ENCODE assay signal across 15 mouse cellular contexts in genomic region chr13:13546792-13547191, GRCm38 (mm10). TPM values are rescaled to one million over a fixed set of nuclear protein-coding genes. Genes with fewer than 3 reads are reported as not detected.
A peak's percentile ranks its signal among the peaks of the same experiment; 100 is the strongest.
DNase-seq lines count a peak whose midpoint lies in the region; ATAC-seq and TF ChIP-seq lines count a peak whose summit lies in the region.
"Had no signal": no experiment of that assay in that cellular context is flagged by ENCODE, and none has a peak within 500 bp of the region (broad histone marks: within the 10 kb centered on the region; RNA-seq: fewer than 3 reads in every experiment).

No protein-coding gene starts in this region.

- no peak for TF ChIP-seq EP300 in stomach, postnatal 0 days (optimal IDR thresholded peaks at IDR 0.05)

- no peaks in the 10 kb centered on the region for H3K9me3 ChIP-seq in midbrain, embryonic 11.5 days (ENCODE audit: control insufficient read depth, low read length)
- H3K9me3 ChIP-seq in midbrain, embryonic 16.5 days (replicated peaks; ENCODE audit: control insufficient read depth, low read length, poor library complexity, severe bottlenecking): no peaks in the 10 kb centered on the region
- H3K9me3 ChIP-seq in stomach, postnatal 0 days (ENCODE audit: control insufficient read depth, low read length): no peaks in the 10 kb centered on the region
- H3K9me3 ChIP-seq: lung, embryonic 15.5 days had no signal

- H3K36me3 ChIP-seq in midbrain, embryonic 11.5 days (ENCODE audit: control insufficient read depth, insufficient read depth, low read length): no peaks in the 10 kb centered on the region
- H3K36me3 ChIP-seq in midbrain, embryonic 16.5 days (ENCODE audit: control insufficient read depth, insufficient read depth, low read length): no peaks in the 10 kb centered on the region
- H3K36me3 ChIP-seq in stomach, postnatal 0 days (ENCODE audit: control insufficient read depth, insufficient read depth, low read length): no peaks in the 10 kb centered on the region
- H3K36me3 ChIP-seq: limb, embryonic 13.5 days; lung, embryonic 15.5 days; midbrain, embryonic 10.5 days had no signal

- H3K4me3 ChIP-seq in midbrain, embryonic 11.5 days (ENCODE audit: low read depth, low read length): no peak overlapping the region
- H3K4me3 ChIP-seq in midbrain, embryonic 16.5 days (ENCODE audit: low read depth, low read length): no peak overlapping the region
- H3K4me3 ChIP-seq in stomach, postnatal 0 days (ENCODE audit: low read depth, low read length): no peak overlapping the region
- H3K4me3 ChIP-seq: erythroblast, embryonic 14.5 days; heart, adult 2 months; limb, embryonic 13.5 days; lung, embryonic 15.5 days; midbrain, embryonic 10.5 days had no signal

- intact Hi-C loops in left cerebral cortex, postnatal 14 days (cut with DNase I): loop anchor here (2.0 to 10.0 kb wide), 2 partner anchors 156 to 318 kb away; no protein-coding TSS in a partner anchor

- H3K4me2 ChIP-seq in midbrain, embryonic 11.5 days: no peak overlapping the region
- no peak overlapping the region for H3K4me2 ChIP-seq in midbrain, embryonic 16.5 days (ENCODE audit: low read length)
- H3K4me2 ChIP-seq in stomach, postnatal 0 days (replicated peaks; ENCODE audit: low read depth): no peak overlapping the region
- H3K4me2 ChIP-seq: limb, embryonic 13.5 days; lung, embryonic 15.5 days had no signal

- WGBS in midbrain, embryonic 11.5 days: 84% methylated on average over 3 of the region's 3 CpGs
- WGBS in midbrain, embryonic 16.5 days: 72% methylated on average over 3 of the region's 3 CpGs
- WGBS in stomach, postnatal 0 days: 59% methylated on average over 3 of the region's 3 CpGs

- H3K9ac ChIP-seq in midbrain, embryonic 11.5 days (ENCODE audit: low read length): no peak overlapping the region
- no peak overlapping the region for H3K9ac ChIP-seq in midbrain, embryonic 16.5 days (ENCODE audit: low read depth, low read length)
- H3K9ac ChIP-seq in stomach, postnatal 0 days (ENCODE audit: low read length): no peak overlapping the region
- H3K9ac ChIP-seq: limb, embryonic 13.5 days; lung, embryonic 15.5 days had no signal

- no peak overlapping the region for H3K27ac ChIP-seq in midbrain, embryonic 11.5 days (ENCODE audit: low read depth, low read length)
- no peak overlapping the region for H3K27ac ChIP-seq in midbrain, embryonic 16.5 days (ENCODE audit: low read length)
- H3K27ac ChIP-seq in stomach, postnatal 0 days (replicated peaks): no peak overlapping the region
- H3K27ac ChIP-seq: heart, adult 2 months; limb, embryonic 13.5 days; lung, embryonic 15.5 days; midbrain, embryonic 10.5 days had no signal

- no peak for TF ChIP-seq CTCF in stomach, postnatal 0 days (IDR thresholded peaks at IDR 0.05; ENCODE audit: low read depth)

- peak; percentile 31 for DNase-seq in midbrain, embryonic 11.5 days (ENCODE audit: low spot score, missing footprints)
- DNase-seq in layer of hippocampus, adult 8-10 months (ENCODE audit: low spot score in 2 of 2): peak; percentile 84 to 86
- DNase-seq in left cerebral cortex, postnatal 14 days (ENCODE audit: low spot score in 2 of 2): peak; percentile 82 to 93
- DNase-seq in stomach, postnatal 0 days (ENCODE audit: low spot score): no peak
- no peak for DNase-seq in cerebellum, postnatal 25 days
- DNase-seq in lung, postnatal 4 days: no peak
- DNase-seq: cerebellum, adult 11 months; heart, adult 2 months; kidney, adult 9 months had no signal

- peaks cover 21% of the 10 kb centered on the region for H3K27me3 ChIP-seq in midbrain, embryonic 11.5 days (ENCODE audit: control insufficient read depth, insufficient read depth, low read length)
- H3K27me3 ChIP-seq in midbrain, embryonic 16.5 days (ENCODE audit: control insufficient read depth, insufficient read depth, low read depth, low read length): no peaks in the 10 kb centered on the region
- no peaks in the 10 kb centered on the region for H3K27me3 ChIP-seq in stomach, postnatal 0 days (ENCODE audit: control insufficient read depth, insufficient read depth, low read length)
- H3K27me3 ChIP-seq: limb, embryonic 13.5 days; lung, embryonic 15.5 days; Patski had no signal

- H3K4me1 ChIP-seq in midbrain, embryonic 11.5 days (ENCODE audit: control insufficient read depth, insufficient read depth, low read length): no peaks in the 10 kb centered on the region
- no peaks in the 10 kb centered on the region for H3K4me1 ChIP-seq in midbrain, embryonic 16.5 days (ENCODE audit: control insufficient read depth, insufficient read depth, low read length)
- no peaks in the 10 kb centered on the region for H3K4me1 ChIP-seq in stomach, postnatal 0 days (replicated peaks; ENCODE audit: control insufficient read depth, insufficient read depth)
- H3K4me1 ChIP-seq: limb, embryonic 13.5 days had no signal

- no peak for ATAC-seq in midbrain, embryonic 11.5 days (ENCODE audit: low FRiP score)
- ATAC-seq in midbrain, embryonic 16.5 days: no peak
- no peak for ATAC-seq in stomach, postnatal 0 days (ENCODE audit: low FRiP score, low TSS enrichment)
- ATAC-seq: Patski had no signal

RNA-seq across cellular contexts. Expression of gene Lyst, which starts 43.4 kb away (rescaled TPM):
- 1.8 and 2.5 TPM in 2 replicates for polyA plus RNA-seq in midbrain, embryonic 11.5 days (2014; fragmentation: Nextera tagmentation; extraction: Ambion mirVana)
- 3.9 and 4.5 TPM in 2 replicates for polyA plus RNA-seq in midbrain, embryonic 16.5 days (2015; fragmentation: Nextera tagmentation; extraction: Ambion mirVana)
- 100 to 1,000 TPM in 1 of 4 experiments, 10 to 100 TPM in 3; 81.9 to 115 (median 89.3) TPM for total RNA-seq in layer of hippocampus, adult 8-10 months (2022)
- 10 to 100 TPM; 34.8 to 44.6 TPM for total RNA-seq in left cerebral cortex, postnatal 14 days (2021)
- polyA plus RNA-seq in stomach, postnatal 0 days (2015; fragmentation: Nextera tagmentation; extraction: Ambion mirVana): 2.0 and 2.6 TPM in 2 replicates

Comparison
In these comparisons a context has a peak if more than half of its experiments do, and no peak if none do; other contexts are left out.
1. DNase-seq: peak in midbrain, embryonic 11.5 days (single experiment), layer of hippocampus, adult 8-10 months (2 of 2) and left cerebral cortex, postnatal 14 days (2 of 2); none in stomach, postnatal 0 days (single experiment), cerebellum, postnatal 25 days (0 of 2) and lung, postnatal 4 days (0 of 2).